Mouse (Mus musculus) CH12.LX (cell line): ENCODE data around the gene Cst6. TPM values are rescaled to one million over a fixed set of nuclear protein-coding genes. Genes with fewer than 3 reads are reported as not detected.

Experiments
- DNase-seq: peaks from one replicate; pipeline ENCODE4 v3.0.0-alpha.2; 2013; ENCODE audit errors: extremely low read depth
- H3K27ac ChIP-seq: 2 replicates; pipeline ENCODE4 v1.5.1; 2012; ENCODE audit warnings: low read depth, mild to moderate bottlenecking, control low read depth, moderate library complexity; ENCODE audit not compliant: insufficient read depth
- H3K27me3 ChIP-seq: replicated peaks from 2 replicates; pipeline ENCODE3; 2012; ENCODE audit warnings: inconsistent platforms
- H3K36me3 ChIP-seq, 2 experiments: replicated peaks in 1 of 2; 2 replicates each; pipeline versions ENCODE3 to v1.6.1; 2012; ENCODE audit warnings: inconsistent platforms in 1 of 2, low read length in 1 of 2, mild to moderate bottlenecking in 1 of 2, mixed read lengths in 1 of 2, moderate library complexity in 1 of 2; ENCODE audit not compliant: control insufficient read depth in 1 of 2, insufficient read depth in 1 of 2
- H3K4me1 ChIP-seq, 2 experiments: 2 replicates each; pipeline ENCODE4 v1.6.1; 2012; ENCODE audit warnings: inconsistent platforms in 1 of 2, moderate library complexity in 1 of 2; ENCODE audit not compliant: insufficient read depth in 2 of 2, control insufficient read depth in 1 of 2
- H3K4me2 ChIP-seq: 2 replicates; pipeline ENCODE4 v1.6.1; 2012; ENCODE audit warnings: low read depth, mild to moderate bottlenecking, control low read depth; ENCODE audit not compliant: poor library complexity, insufficient read depth, severe bottlenecking
- H3K4me3 ChIP-seq, 3 experiments: fragments of 150-350 bp in 1 of 3; sonication (generic) in 1 of 3; replicated peaks in 1 of 3; 2 replicates each; pipeline versions ENCODE3 to v1.5.1; 2011 to 2012; ENCODE audit warnings: low read depth in 2 of 3, low read length in 2 of 3, mild to moderate bottlenecking in 2 of 3, moderate library complexity in 2 of 3, control low read depth in 1 of 3, improper control_type of control experiment in 1 of 3, inconsistent platforms in 1 of 3, mixed read lengths in 1 of 3; ENCODE audit not compliant: poor library complexity in 1 of 3
- H3K79me2 ChIP-seq: replicated peaks from 2 replicates; pipeline ENCODE4 v1.6.1; 2012; ENCODE audit warnings: mild to moderate bottlenecking, moderate library complexity; ENCODE audit not compliant: control insufficient read depth, poor library complexity, insufficient read depth, severe bottlenecking; ENCODE audit errors: extremely low read depth
- H3K9ac ChIP-seq: 2 replicates; pipeline ENCODE4 v1.6.1; 2012; ENCODE audit warnings: low read depth, mild to moderate bottlenecking, control low read depth, moderate library complexity; ENCODE audit not compliant: insufficient read depth
- H3K9me3 ChIP-seq: replicated peaks from 2 replicates; pipeline ENCODE3; 2012; ENCODE audit warnings: low read length, inconsistent platforms, mixed read lengths
- BHLHE40 ChIP-seq: IDR thresholded peaks from 2 replicates; pipeline ENCODE4 v1.6.1; 2011; ENCODE audit warnings: mild to moderate bottlenecking, low read depth, low read length, improper control_type of control experiment
- CHD1 ChIP-seq: IDR thresholded peaks from 2 replicates; pipeline ENCODE4 v1.6.1; 2012; ENCODE audit warnings: low read depth, low read length, improper control_type of control experiment, inconsistent platforms
- CTCF ChIP-seq, 2 experiments: IDR thresholded peaks in 1 of 2; conservative IDR thresholded peaks in 1 of 2; 2 replicates each; pipeline ENCODE4 v1.5.1; 2011 to 2012; ENCODE audit warnings: low read depth in 2 of 2, low read length in 2 of 2, improper control_type of control experiment in 1 of 2, inconsistent platforms in 1 of 2, mild to moderate bottlenecking in 1 of 2, moderate library complexity in 1 of 2
- E2F4 ChIP-seq: IDR thresholded peaks from 2 replicates; pipeline ENCODE4 v1.6.1; 2011; ENCODE audit warnings: low read depth, low read length, improper control_type of control experiment; ENCODE audit not compliant: insufficient replicate concordance
- ELF1 ChIP-seq: IDR thresholded peaks from 2 replicates; pipeline ENCODE4 v1.6.1; 2014; ENCODE audit warnings: low read depth, mild to moderate bottlenecking, inconsistent platforms, low read length, improper control_type of control experiment
- GABPA ChIP-seq: IDR thresholded peaks from 2 replicates; pipeline ENCODE4 v1.6.1; 2012; ENCODE audit warnings: low read depth, low read length, improper control_type of control experiment, inconsistent platforms; ENCODE audit not compliant: insufficient replicate concordance
- JUN ChIP-seq: IDR thresholded peaks from 2 replicates; pipeline ENCODE4 v1.6.1; 2011; ENCODE audit warnings: low read depth, mild to moderate bottlenecking, low read length, improper control_type of control experiment, moderate library complexity; ENCODE audit not compliant: insufficient read depth
- KAT2A ChIP-seq: IDR thresholded peaks from 2 replicates; pipeline ENCODE4 v1.6.1; 2012; ENCODE audit warnings: low read length, improper control_type of control experiment, inconsistent platforms; ENCODE audit not compliant: insufficient replicate concordance
- MAFK ChIP-seq: IDR thresholded peaks from 2 replicates; pipeline ENCODE4 v1.6.1; 2011; ENCODE audit warnings: low read length, improper control_type of control experiment; ENCODE audit not compliant: insufficient replicate concordance
- MEF2A ChIP-seq: IDR thresholded peaks from 2 replicates; pipeline ENCODE4 v1.6.1; 2014; ENCODE audit warnings: low read depth, mild to moderate bottlenecking, inconsistent platforms, low read length, improper control_type of control experiment, borderline replicate concordance
- MXI1 ChIP-seq: IDR thresholded peaks from 2 replicates; pipeline ENCODE4 v1.6.1; 2011; ENCODE audit warnings: mild to moderate bottlenecking, low read depth, low read length, improper control_type of control experiment
- MYC ChIP-seq: IDR thresholded peaks from 2 replicates; pipeline ENCODE4 v1.6.1; 2011; ENCODE audit warnings: low read depth, mild to moderate bottlenecking, improper control_type of control experiment, low read length
- NELFE ChIP-seq: IDR thresholded peaks from 2 replicates; pipeline ENCODE4 v1.6.1; 2011; ENCODE audit warnings: low read depth, low read length, improper control_type of control experiment
- NRF1 ChIP-seq: IDR thresholded peaks from 2 replicates; pipeline ENCODE4 v1.6.1; 2014; ENCODE audit warnings: low read depth, mild to moderate bottlenecking, inconsistent platforms, low read length, improper control_type of control experiment, moderate library complexity
- PAX5 ChIP-seq: IDR thresholded peaks from 2 replicates; pipeline ENCODE4 v1.6.1; 2012; ENCODE audit warnings: low read length, inconsistent platforms, mixed read lengths
- POLR2A ChIP-seq: IDR thresholded peaks from 2 replicates; pipeline ENCODE4 v1.6.1; 2011; ENCODE audit warnings: low read depth, mild to moderate bottlenecking, improper control_type of control experiment, low read length
- SIN3A ChIP-seq: IDR thresholded peaks from 2 replicates; pipeline ENCODE4 v1.6.1; 2012; ENCODE audit warnings: low read length, improper control_type of control experiment, inconsistent platforms
- SMC3 ChIP-seq: IDR thresholded peaks from 2 replicates; pipeline ENCODE4 v1.6.1; 2011; ENCODE audit warnings: low read depth, low read length, improper control_type of control experiment
- TBP ChIP-seq: conservative IDR thresholded peaks from 2 replicates; pipeline ENCODE4 v1.6.1; 2011; ENCODE audit warnings: low read depth, low read length, improper control_type of control experiment
- USF1 ChIP-seq: IDR thresholded peaks from 2 replicates; pipeline ENCODE4 v1.6.1; 2014; ENCODE audit warnings: low read depth, mild to moderate bottlenecking, inconsistent platforms, low read length, improper control_type of control experiment
- USF2 ChIP-seq: conservative IDR thresholded peaks from 2 replicates; pipeline ENCODE4 v1.6.1; 2011; ENCODE audit warnings: low read depth, low read length, improper control_type of control experiment
- ZMIZ1 ChIP-seq: IDR thresholded peaks from 2 replicates; pipeline ENCODE4 v1.6.1; 2012; ENCODE audit warnings: low read depth, mild to moderate bottlenecking, inconsistent platforms, low read length, improper control_type of control experiment
- ZNF384 ChIP-seq: IDR thresholded peaks from 2 replicates; pipeline ENCODE4 v1.6.1; 2012; ENCODE audit warnings: low read depth, low read length, improper control_type of control experiment, inconsistent platforms
- dilution Hi-C: fragments of 300-500 bp; cut with MboI; formaldehyde crosslinking; loops from 2 replicates; pipeline ENCODE4 v1.14.3; 2020; ENCODE audit warnings: low sequenced_read_pairs; ENCODE audit not compliant: extremely low pct_unique_long_range_greater_than_20kb, extremely low pct_ligation_motif_present
- in situ Hi-C: fragments of 300-500 bp; cut with MboI; formaldehyde crosslinking; loops from 3 replicates; pipeline ENCODE4 v1.14.3; 2019; ENCODE audit warnings: low sequenced_read_pairs, low pct_ligation_motif_present, low pct_unique_long_range_greater_than_20kb, mixed read lengths
- polyA plus RNA-seq: library from polyadenylated mRNA; unstranded; fragments of >175 nt; gene quantifications from 2 replicates; pipeline ENCODE4 v1.2.1, GENCODE M21; 2012; ENCODE audit warnings: low read depth; ENCODE audit not compliant: insufficient read length
- total RNA-seq, 2 experiments: library from RNA; depleted of rRNA; stranded (reverse); fragments of 300-350 nt in 1 of 2; fragments of >200 nt in 1 of 2; gene quantifications; 2 replicates each; pipeline ENCODE4 v1.2.3; 2012 to 2014

The Cst6 gene
- total and polyA plus RNA-seq, 3 experiments = 1.9 TPM; not detected in 2

DNA sequence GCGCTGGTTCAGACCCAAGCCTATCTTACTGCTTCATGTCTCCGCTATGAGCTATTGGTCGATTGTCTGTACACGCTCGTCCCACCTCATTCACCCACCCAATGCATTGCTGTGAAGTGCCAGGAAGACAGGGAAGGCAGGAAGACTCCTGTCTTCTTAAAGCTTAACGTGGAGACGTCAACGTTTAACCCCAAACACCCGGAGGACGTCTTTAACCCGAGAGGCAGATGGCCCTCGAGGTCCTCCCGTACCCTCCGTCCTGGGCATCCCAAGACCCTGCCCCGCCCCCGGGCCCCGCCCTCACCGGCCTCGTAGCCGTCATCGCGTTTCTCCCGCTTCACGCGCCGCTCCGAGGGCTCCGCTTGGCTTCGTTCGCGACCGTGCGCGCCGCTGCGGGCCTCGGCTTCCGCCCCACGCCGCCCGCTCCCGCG, 38.7 kb upstream of the Cst6 start:
- TF ChIP-seq MXI1 = no peak
- no peak for TF ChIP-seq SMC3
- TF ChIP-seq USF2 = no peak
- no peak for TF ChIP-seq USF1
- TF ChIP-seq BHLHE40 = no peak
- no peak for TF ChIP-seq PAX5
- TF ChIP-seq CTCF (conservative IDR thresholded peaks at IDR 0.05 in 1 of 2, IDR thresholded peaks at IDR 0.05 in 1 of 2; ENCODE audit: low read depth in 2 of 2, low read length in 2 of 2) = no peak
- no peak for TF ChIP-seq E2F4
- DNase-seq = no peak
- Histone ChIP-seq H3K36me3 (peaks cover 27 to 47% of the 10 kb centered on the region in 2 experiments), H3K79me2 (peaks cover 28% of the 10 kb centered on the region), H3K9ac (peak overlapping the region; percentile 86), H3K9me3 (no peaks in the 10 kb centered on the region), H3K4me1 (peaks cover 5 to 39% of the 10 kb centered on the region in 2 experiments), H3K4me2 (peak overlapping the region; percentile 57), H3K4me3 (peak overlapping the region; percentile 91 to 94 (median 92)), H3K27me3 (no peaks in the 10 kb centered on the region), H3K27ac (peak overlapping the region; percentile 66)
- in situ Hi-C loops = no loop called here
- dilution Hi-C loops = no loop called here

- Histone ChIP-seq H3K36me3 (peaks cover 60 to 74% of the 10 kb centered on the region in 2 experiments), H3K4me1 (peaks cover 2 to 21% of the 10 kb centered on the region in 2 experiments; a peak in 2 of 4 replicates), H3K79me2 (peaks cover 28% of the 10 kb centered on the region), H3K27ac (no peak overlapping the region), H3K9me3 (no peaks in the 10 kb centered on the region), H3K27me3 (no peaks in the 10 kb centered on the region), H3K4me3 (no peak overlapping the region), H3K4me2 (no peak overlapping the region), H3K9ac (no peak overlapping the region)
- no peak for DNase-seq
- dilution Hi-C loops (no loop called here), in situ Hi-C loops (no loop called here)
- no peak for TF ChIP-seq USF2
- no peak for TF ChIP-seq GABPA
- no peak for TF ChIP-seq USF1
- TF ChIP-seq CTCF (conservative IDR thresholded peaks at IDR 0.05 in 1 of 2, IDR thresholded peaks at IDR 0.05 in 1 of 2; ENCODE audit: low read depth in 2 of 2, low read length in 2 of 2) = no peak
- TF ChIP-seq KAT2A = no peak
- no peak for TF ChIP-seq NRF1
- TF ChIP-seq SIN3A = no peak
- TF ChIP-seq MAFK = no peak
- no peak for TF ChIP-seq ZNF384
- no peak for TF ChIP-seq ZMIZ1
- no peak for TF ChIP-seq BHLHE40
- no peak for TF ChIP-seq MEF2A
- no peak for TF ChIP-seq MYC
- no peak for TF ChIP-seq NELFE
- no peak for TF ChIP-seq POLR2A
- TF ChIP-seq TBP = no peak
- no peak for TF ChIP-seq JUN
- TF ChIP-seq MXI1 = no peak
- no peak for TF ChIP-seq CHD1
- TF ChIP-seq ELF1 = no peak
Measured at GRCm38 (mm10) chr19:5384715-5385114, 35.3 kb upstream of the Cst6 start.
